Mouse (Mus musculus) liver, embryonic 14 days (tissue): ENCODE results near the gene CN725425. TPM values are rescaled to one million over a fixed set of nuclear protein-coding genes. Genes with fewer than 3 reads are reported as not detected.

Source experiments
- polyA plus RNA-seq: library from polyadenylated mRNA; depleted of rRNA; stranded (reverse); fragments of >200 nt; gene quantifications from 2 replicates; pipeline ENCODE4 v1.2.3, GENCODE M21; 2012; rRNA removed

The CN725425 gene
- 0.02 TPM in 2 replicates for polyA plus RNA-seq

GRCm38 (mm10) chr15:91199256-91199905, at the start of gene CN725425:
Gene CN725425, plus strand, starts transcription at chr15:91199494.

GRCm38 (mm10) chr15:91191412-91192222, 7.7 kb upstream of the CN725425 start, which contains the start of gene Abcd2:
Gene Abcd2, minus strand, starts transcription at chr15:91191799.

Other genes with a start within 250 kb of the CN725425 start
- 3.0 and 3.2 TPM in 2 replicates for gene Kif21a, start 149.5 kb upstream of the CN725425 start, polyA plus RNA-seq
- gene Abcd2, start 7.7 kb upstream of the CN725425 start, polyA plus RNA-seq, result 1.00 and 1.4 TPM in 2 replicates